Comparison of ENCODE assay signal across 9 mouse cellular contexts in the genomic region with DNA sequence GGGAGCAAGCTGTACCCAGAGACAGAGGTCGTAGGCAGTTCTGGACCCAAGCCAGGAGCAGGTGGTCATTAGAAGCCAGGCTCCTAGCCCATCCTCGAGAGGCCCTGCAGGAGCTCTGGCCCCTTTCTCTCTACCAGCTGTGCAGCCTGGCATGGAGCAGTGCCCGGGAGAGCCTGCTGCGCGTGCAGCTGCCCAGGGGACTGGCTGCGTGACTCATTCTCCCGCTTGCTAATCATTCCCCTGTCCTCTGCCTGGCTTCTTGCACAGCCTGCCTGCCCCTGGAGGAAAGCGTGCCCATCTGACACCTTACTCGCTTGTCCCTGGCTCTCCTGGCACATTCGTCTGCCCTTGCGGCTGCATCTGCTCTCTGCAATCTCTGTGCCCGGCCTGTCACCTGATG. TPM values are rescaled to one million over a fixed set of nuclear protein-coding genes. Genes with fewer than 3 reads are reported as not detected.
DNase-seq lines count a peak whose midpoint lies in the region; ATAC-seq lines count a peak whose summit lies in the region.
"Had no signal": no experiment of that assay in that cellular context is flagged by ENCODE, and none has a peak within 500 bp of the region (broad histone marks: within the 10 kb centered on the region; RNA-seq: fewer than 3 reads in every experiment).

No protein-coding gene starts in this region.

- no peaks in the 10 kb centered on the region for H3K36me3 ChIP-seq in intestine, embryonic 15.5 days
- H3K36me3 ChIP-seq in intestine, embryonic 16.5 days (ENCODE audit: control insufficient read depth, insufficient read depth, low read length), result no peaks in the 10 kb centered on the region
- H3K36me3 ChIP-seq in hindbrain, embryonic 16.5 days (ENCODE audit: control insufficient read depth, insufficient read depth, low read length), result no peaks in the 10 kb centered on the region

- H3K4me2 ChIP-seq in intestine, embryonic 15.5 days (replicated peaks), result no peak overlapping the region
- H3K4me2 ChIP-seq in intestine, embryonic 16.5 days (ENCODE audit: low read depth, low read length), result no peak overlapping the region
- H3K4me2 ChIP-seq in hindbrain, embryonic 16.5 days (ENCODE audit: low read length), result no peak overlapping the region

- no peaks in the 10 kb centered on the region for H3K9me3 ChIP-seq in intestine, embryonic 15.5 days
- no peaks in the 10 kb centered on the region for H3K9me3 ChIP-seq in intestine, embryonic 16.5 days (ENCODE audit: control insufficient read depth, low read length)
- H3K9me3 ChIP-seq in hindbrain, embryonic 16.5 days (ENCODE audit: control insufficient read depth, low read length), result no peaks in the 10 kb centered on the region

- no peak overlapping the region for H3K9ac ChIP-seq in intestine, embryonic 15.5 days
- no peak overlapping the region for H3K9ac ChIP-seq in intestine, embryonic 16.5 days (ENCODE audit: low read depth, low read length)
- peak overlapping the region; percentile 23 for H3K9ac ChIP-seq in hindbrain, embryonic 16.5 days (ENCODE audit: low read depth, low read length)

- 87% methylated on average over 12 of the region's 12 CpGs for WGBS in intestine, embryonic 15.5 days
- 80% methylated on average over 12 of the region's 12 CpGs for WGBS in intestine, embryonic 16.5 days
- WGBS in hindbrain, embryonic 16.5 days, result 43% methylated on average over 12 of the region's 12 CpGs

- no peaks in the 10 kb centered on the region for H3K4me1 ChIP-seq in intestine, embryonic 15.5 days (replicated peaks)
- H3K4me1 ChIP-seq in intestine, embryonic 16.5 days (ENCODE audit: control insufficient read depth, insufficient read depth, low read length), result no peaks in the 10 kb centered on the region
- H3K4me1 ChIP-seq in hindbrain, embryonic 16.5 days (ENCODE audit: control insufficient read depth, insufficient read depth, low read depth, low read length), result peaks cover 10% of the 10 kb centered on the region

- ATAC-seq in intestine, embryonic 15.5 days, result peak; percentile 55
- no peak; the same call in 1 of the 2 replicates for ATAC-seq in intestine, embryonic 16.5 days
- ATAC-seq in hindbrain, embryonic 16.5 days, result peak; percentile 60

- H3K27ac ChIP-seq in intestine, embryonic 15.5 days, result 0 out of 2 replicates have a peak overlapping the region, but pooled peaks have one; percentile 27
- H3K27ac ChIP-seq in intestine, embryonic 16.5 days (ENCODE audit: low read length), result no peak overlapping the region
- peak overlapping the region; percentile 69 for H3K27ac ChIP-seq in hindbrain, embryonic 16.5 days (ENCODE audit: low read depth, low read length)

- H3K27me3 ChIP-seq in intestine, embryonic 15.5 days (replicated peaks), result no peaks in the 10 kb centered on the region
- H3K27me3 ChIP-seq in intestine, embryonic 16.5 days (replicated peaks; ENCODE audit: control insufficient read depth, insufficient read depth, low read length), result no peaks in the 10 kb centered on the region
- no peaks in the 10 kb centered on the region for H3K27me3 ChIP-seq in hindbrain, embryonic 16.5 days (replicated peaks; ENCODE audit: control insufficient read depth, insufficient read depth, low read length)

- no peak overlapping the region for H3K4me3 ChIP-seq in intestine, embryonic 15.5 days (replicated peaks)
- H3K4me3 ChIP-seq in intestine, embryonic 16.5 days (ENCODE audit: low read length), result no peak overlapping the region
- H3K4me3 ChIP-seq in hindbrain, embryonic 16.5 days (ENCODE audit: low read length), result no peak overlapping the region
- H3K4me3 ChIP-seq: erythroblast, embryonic 14.5 days had no signal

- peak; percentile 66 for DNase-seq in Muller cell, postnatal 12 days (ENCODE audit: inconsistent ontology term)
- peak; percentile 90 to 93 for DNase-seq in cerebellum, postnatal 14 days
- no peak for DNase-seq in left cerebral cortex, adult 11 months (ENCODE audit: low spot score)
- DNase-seq in thymus, postnatal 10 days (ENCODE audit: low spot score in 2 of 2), result no peak
- DNase-seq in spleen, postnatal 14 days (ENCODE audit: low spot score in 2 of 2), result no peak

RNA-seq across cellular contexts. Expression of gene Tmem209, which starts 40.2 kb away (rescaled TPM):
- 31.5 and 33.6 TPM in 2 replicates for polyA plus RNA-seq in intestine, embryonic 15.5 days (2015; fragmentation: Nextera tagmentation; extraction: Ambion mirVana)
- polyA plus RNA-seq in intestine, embryonic 16.5 days (2015; fragmentation: Nextera tagmentation; extraction: Ambion mirVana), result 33.0 and 34.0 TPM in 2 replicates
- 25.6 and 31.4 TPM in 2 replicates for polyA plus RNA-seq in hindbrain, embryonic 16.5 days (2015; fragmentation: Nextera tagmentation; extraction: Ambion mirVana)

RNA-seq across cellular contexts. Expression of gene Ssmem1, which starts 40.3 kb away (rescaled TPM):
- not detected in 2 replicates for polyA plus RNA-seq in intestine, embryonic 15.5 days (2015; fragmentation: Nextera tagmentation; extraction: Ambion mirVana)
- polyA plus RNA-seq in intestine, embryonic 16.5 days (2015; fragmentation: Nextera tagmentation; extraction: Ambion mirVana), result not detected in 2 replicates
- 0.15 and 0.19 TPM in 2 replicates for polyA plus RNA-seq in hindbrain, embryonic 16.5 days (2015; fragmentation: Nextera tagmentation; extraction: Ambion mirVana)
- polyA plus RNA-seq: erythroblast, embryonic 14.5 days had no signal

Comparison
In these comparisons a context has a peak if more than half of its experiments do, and no peak if none do; other contexts are left out.
1. DNase-seq: peak in Muller cell, postnatal 12 days (single experiment) and cerebellum, postnatal 14 days (2 of 2); none in left cerebral cortex, adult 11 months (single experiment), thymus, postnatal 10 days (0 of 2) and spleen, postnatal 14 days (0 of 2).